Mouse (Mus musculus) frontal cortex, postnatal 14 days (tissue): ENCODE data around the gene Scgb2b26.

ENCODE experiments used
- DNase-seq, 2 experiments: peaks; one replicate each; pipeline ENCODE4 v3.0.0; 2022; ENCODE audit warnings: low spot score in 2 of 2

Scgb2b26 gene

GRCm38 (mm10) chr7:33944940-33945339 lies at the start of gene Scgb2b26:
TSS of gene Scgb2b26 (minus strand) at chr7:33945040.
- no peak for DNase-seq

GRCm38 (mm10) chr7:33982281-33982680 lies 37.4 kb upstream of the Scgb2b26 start:
- peak in 1 of 2 experiments; percentile 4 for DNase-seq

GRCm38 (mm10) chr7:33902982-33903381 lies 41.9 kb downstream of the Scgb2b26 start:
- no peak for DNase-seq

- no peak for DNase-seq
Observed at GRCm38 (mm10) chr7:33900803-33901202, 44.0 kb downstream of the Scgb2b26 start.

GRCm38 (mm10) chr7:33900007-33900406 lies 44.8 kb downstream of the Scgb2b26 start:
- no peak for DNase-seq
